Mouse (Mus musculus): ENCODE measurements at regions not wholly inside any gene's neighbourhood (a gene's known extent, or its start where the extent isn't known, plus 50 kb on each side); places are given as distances from the start of the nearest gene placed in this dataset.

DNA sequence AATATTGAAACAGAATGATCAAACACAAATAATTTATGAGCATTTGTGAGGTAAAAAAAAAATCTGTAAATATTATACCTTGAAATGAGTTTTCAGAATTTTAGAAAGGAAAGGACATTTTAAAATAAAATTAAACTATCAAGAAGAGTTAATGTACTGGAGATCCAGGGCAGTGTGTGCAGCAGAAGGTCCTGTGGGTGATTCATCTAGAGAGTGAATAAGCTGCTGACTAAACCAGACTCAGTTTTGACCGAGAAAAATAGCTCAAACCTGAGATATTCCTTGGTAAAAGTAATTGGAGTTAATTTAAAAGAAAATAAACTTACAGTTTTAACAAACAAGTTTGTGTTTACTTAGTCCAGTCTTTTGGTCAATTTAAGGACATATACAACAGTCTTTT is 1118.6 kb upstream of the Celf2 start:
- DNase-seq (ENCODE audit: low spot score) = no peak

DNA sequence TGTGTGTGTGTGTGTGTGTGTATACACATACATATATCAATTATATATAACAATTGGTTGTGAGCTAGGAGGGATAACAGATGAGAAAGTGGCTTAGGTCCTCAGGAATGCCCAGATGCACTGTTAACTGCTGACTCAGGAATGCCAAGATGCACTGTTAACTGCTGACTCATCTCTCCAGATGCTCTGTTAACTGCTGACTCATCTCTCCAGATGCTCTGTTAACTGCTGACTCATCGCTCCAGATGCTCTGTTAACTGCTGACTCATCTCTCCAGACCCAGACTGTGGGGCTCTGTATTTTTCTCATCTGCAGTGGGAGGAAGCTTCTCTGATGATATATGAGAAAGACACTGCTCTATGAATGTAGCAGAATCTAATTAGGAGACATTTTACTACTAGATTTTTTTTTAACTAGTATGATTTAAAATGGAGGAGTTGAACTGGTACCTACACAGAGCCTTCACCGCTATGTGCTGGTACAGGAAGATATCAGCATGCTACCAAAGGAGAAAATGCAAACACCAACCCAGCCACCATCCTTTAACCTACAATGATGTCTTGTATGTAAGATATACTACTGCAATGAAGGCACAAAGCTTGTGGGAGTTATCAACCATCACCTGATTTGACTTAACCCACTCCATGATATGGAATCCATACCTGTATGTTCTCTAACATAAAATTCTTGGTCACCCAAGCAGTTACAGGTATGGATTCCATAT is 1119.3 kb upstream of the Celf2 start:
- peak; percentile 2 for DNase-seq (ENCODE audit: low spot score)

DNA sequence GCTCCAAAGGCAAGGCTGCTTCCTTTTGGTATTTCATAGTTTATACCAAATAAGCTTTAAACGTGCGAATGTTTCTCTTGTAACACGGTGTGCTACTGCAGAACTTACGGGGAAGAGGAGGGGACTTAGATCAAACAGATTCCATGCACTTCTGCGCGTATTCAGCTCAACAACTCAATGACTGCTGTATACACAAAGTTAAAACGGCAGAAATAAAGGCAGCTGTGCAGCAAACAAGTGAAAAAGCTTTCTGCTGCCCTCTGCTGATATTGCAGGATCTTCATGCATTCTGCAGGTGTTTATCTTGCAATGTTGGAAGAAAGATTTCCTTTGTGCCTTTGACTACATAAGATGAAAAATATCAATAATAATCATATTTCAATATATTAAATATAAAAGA is 1128.7 kb upstream of the Celf2 start:
- no peak for DNase-seq (ENCODE audit: low spot score)

DNA sequence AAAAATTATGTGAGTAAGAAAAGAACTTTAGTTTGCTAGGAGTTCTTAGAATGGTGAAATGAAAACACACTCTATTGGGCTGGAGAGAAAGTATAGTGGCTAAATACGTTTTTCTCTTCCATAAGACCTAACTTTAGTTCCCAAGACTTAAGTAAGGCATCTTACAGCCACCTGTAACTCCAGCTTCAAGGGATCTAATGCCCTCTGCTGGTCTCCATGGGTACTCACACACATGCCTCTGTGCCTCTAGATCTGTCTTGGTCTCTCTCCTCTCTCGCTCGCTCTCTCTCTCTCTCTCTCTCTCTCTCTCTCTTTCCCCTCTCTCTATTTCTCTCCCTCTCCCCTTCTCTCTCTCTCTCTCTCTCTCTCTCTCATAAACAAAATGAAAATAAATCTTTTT is 1129.9 kb upstream of the Celf2 start:
- DNase-seq (ENCODE audit: low spot score) = no peak

DNA sequence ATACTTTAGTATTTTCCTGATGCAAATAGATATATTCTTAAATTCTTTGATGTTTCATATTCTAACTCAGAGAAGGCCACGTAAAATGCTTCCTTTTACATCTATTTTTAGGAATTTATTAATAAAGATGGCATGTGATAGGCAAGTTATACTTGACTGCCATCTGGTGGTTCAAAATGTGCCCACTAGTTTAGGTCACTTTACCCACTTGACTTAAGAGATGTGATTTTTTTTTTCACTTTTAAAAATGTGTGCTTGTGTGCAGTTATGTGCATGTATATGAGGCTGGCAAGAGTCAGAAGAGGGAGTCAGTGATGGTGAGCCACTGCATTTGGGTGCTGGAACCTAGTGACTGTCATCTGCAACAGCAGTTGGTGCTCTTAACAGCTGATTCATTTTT is 1136.1 kb upstream of the Celf2 start:
- no peak for DNase-seq (ENCODE audit: low spot score)

DNA sequence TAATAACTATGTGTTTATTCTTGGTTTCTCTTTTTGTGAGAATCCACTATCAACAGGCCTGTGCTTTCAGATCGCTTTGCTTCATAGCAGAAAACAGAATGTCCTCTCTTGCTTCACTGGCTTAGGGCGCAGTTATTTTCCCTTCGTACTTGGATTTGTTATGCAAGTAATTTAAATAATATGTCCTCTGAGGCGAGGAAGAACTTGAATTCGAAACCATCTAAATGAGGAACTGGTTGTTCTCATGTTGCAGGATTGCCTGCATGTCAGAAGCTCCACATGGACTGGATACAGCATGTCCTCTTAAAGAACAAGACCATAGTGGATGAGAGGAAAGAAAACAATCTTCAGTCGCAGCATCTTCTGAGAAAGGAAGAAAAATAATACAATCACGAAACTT is 1151.2 kb upstream of the Celf2 start:
- DNase-seq (ENCODE audit: low spot score) = no peak

DNA sequence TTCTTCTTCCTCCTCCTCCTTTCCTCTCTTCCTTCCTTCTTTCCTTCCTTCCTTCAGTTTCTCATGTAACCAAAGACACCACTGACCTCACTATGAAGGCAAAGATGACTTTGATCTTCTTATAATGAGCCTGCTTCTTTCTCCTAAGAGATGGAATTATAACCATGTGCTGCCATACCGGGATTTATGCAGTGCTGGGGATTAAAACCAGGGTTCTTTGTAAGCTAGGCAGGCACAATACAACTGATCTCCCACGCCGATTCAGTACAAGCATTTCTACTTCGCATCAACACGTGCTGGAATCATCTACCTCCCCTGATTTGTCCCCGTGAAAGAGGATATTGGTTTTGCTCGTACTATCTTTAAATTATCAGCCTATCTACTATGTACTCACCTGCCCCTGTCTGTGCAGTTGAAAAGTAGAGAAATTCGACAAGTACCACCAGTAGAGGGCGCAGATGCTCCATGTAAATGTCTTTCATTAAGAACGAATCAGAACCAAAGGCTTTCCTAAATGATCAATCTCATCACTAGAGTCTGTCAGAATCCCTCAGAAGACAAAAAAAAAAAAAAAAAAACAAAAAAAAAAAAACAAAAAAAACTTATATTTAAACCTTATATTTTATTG is 1164.5 kb upstream of the Celf2 start:
- peak; percentile 5 for DNase-seq (ENCODE audit: low spot score)

DNA sequence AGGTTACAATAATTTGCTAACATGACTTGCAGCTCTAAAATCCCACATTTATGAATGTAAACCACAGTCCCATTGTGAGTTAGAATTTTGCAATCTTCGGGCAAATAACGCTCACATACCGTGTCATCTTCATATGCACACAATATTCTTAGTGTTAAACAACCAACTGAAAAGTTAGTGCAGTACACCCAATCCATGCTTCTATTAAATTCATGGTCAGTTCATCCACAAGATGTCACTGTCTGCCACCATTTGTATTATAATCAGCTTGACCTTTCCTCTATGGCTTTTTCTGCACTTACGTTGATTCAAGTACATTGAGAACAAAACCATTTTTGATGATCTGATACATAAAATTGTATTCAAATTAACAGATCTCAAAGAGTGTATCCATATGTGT is 1166.2 kb upstream of the Celf2 start:
- no peak for DNase-seq (ENCODE audit: low spot score)

DNA sequence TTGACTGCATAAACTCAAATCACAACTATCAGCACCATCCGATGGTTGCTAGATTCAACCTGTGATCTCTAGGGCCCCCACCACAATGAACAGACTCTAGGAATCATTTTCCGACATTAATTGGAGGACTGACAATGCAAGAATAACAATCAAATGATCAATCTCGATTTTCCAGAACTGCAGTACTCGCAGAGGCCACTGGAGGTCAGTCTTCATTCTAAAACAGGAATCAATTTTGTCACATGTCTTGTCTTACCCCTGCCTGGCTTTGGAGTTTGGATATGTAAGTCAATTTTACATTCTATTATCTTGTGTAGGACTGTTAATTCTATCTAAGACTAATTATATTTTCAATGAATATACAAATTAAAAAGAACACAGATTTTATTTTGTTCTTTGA is 1167.2 kb upstream of the Celf2 start:
- DNase-seq (ENCODE audit: low spot score) = no peak

DNA sequence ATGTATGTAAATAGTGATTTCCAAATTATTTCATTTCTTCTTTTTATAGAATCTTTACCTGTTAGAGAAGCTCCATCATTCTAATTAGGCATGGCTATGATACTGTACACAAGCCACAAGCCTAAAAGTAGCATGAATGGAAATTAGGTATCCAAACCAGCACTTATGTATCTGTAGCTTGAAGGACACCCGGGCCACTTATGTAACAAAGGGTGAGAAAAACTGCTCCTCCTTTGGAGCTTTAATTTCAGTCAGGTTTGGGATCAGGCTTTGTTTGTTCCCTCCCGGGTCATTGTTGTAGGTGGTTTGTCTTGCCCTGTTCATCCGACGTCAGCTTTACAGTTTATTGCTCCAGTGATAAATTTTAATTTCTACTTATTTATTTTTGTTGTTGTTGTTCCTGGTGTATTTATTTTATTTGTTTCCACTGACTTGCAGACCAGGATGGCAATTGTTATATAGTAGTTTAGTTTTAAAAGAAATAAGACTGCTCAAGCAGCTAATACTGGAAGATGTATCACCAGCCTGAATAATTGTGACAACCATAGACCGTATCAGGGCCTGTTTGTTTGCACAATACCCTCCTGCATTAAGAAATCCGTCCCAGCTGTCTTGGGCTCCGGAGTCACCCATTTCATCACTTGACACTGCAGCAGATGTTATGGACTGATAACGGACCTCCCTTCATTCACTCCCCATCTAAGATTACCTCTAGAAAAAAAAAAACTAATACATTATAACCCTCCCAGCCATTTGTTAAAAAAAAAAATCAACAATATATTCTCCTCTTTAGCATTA is 1181.7 kb upstream of the Celf2 start:
- no peak for DNase-seq (ENCODE audit: low spot score)

DNA sequence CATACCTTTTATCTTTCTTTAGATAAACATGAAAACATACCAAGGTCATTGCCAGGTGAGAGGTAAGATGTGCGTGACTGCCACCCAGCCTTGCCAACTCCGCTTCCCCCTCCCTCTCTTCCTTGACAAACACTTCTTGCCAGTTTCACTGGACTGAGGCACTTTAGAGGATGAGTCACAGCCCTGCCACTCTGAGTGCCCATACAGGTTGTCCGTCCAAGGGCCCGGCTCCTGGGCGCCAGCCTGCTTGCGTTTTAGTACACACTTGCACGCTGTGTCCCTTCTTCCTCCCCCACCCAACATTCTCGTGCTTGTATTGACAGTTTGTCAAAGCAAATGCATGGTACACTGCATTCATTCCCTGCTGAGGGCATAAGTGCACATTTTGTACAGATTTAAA is 1151.7 kb upstream of the 4930412O13Rik start:
- no peak for DNase-seq (ENCODE audit: low spot score)

DNA sequence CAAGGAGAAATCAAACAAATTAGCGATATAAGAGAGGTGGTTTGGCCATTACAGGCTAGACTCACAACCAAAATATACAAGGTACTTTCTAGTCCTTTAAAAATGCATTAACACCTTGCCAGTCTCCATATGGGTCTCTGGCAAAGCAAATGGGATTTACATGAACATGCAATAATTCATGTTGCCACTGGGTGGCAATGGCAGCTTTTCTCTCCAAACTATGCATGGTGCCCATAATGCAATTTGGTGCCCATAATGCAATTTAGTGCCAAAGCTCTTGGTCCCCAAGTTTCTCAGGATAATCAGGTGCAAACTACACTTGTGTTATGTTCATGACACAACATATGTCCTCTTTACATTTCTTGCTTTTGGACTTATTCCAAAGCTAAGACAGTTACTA is 1126.9 kb upstream of the 4930412O13Rik start:
- no peak for DNase-seq (ENCODE audit: low spot score)

DNA sequence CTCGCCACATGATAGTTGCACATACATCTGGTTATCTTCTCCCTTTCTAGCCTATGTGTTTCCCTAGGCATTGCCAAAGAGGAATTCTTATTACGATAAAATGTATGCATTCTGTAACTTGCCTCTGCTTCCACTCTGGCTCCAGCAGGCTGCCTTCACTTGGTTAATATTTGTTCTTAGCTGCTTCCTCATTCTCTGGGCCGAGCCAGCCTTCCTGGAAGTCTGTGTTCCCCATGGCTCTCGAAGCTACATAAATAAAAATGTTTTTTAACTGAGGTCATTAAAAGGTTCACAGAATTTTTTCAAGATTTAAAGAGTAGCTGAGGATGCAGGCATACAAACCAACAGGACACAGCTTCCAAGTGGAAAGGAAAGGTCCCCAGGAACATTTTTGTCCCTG is 1124.5 kb upstream of the 4930412O13Rik start:
- no peak for DNase-seq (ENCODE audit: low spot score)

DNA sequence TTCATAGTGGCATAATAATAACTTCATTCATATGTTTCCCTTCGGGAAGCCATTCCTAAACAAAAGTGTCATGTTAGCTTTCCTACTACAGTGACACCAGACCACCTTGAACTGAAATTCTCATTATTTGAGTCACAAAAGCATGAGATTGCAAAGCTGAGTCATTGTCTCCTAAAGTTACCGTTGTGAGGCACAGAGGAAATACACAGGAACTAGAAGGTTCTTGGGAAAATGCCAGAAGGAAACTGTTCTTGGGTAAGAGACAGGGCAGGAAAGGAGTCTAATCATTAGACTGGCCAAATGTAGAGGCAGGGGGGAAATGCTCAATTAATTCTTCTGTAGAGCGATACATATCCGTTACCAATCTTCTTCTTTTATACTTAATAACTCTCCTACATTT is 1110.4 kb upstream of the 4930412O13Rik start:
- no peak for DNase-seq (ENCODE audit: low spot score)

DNA sequence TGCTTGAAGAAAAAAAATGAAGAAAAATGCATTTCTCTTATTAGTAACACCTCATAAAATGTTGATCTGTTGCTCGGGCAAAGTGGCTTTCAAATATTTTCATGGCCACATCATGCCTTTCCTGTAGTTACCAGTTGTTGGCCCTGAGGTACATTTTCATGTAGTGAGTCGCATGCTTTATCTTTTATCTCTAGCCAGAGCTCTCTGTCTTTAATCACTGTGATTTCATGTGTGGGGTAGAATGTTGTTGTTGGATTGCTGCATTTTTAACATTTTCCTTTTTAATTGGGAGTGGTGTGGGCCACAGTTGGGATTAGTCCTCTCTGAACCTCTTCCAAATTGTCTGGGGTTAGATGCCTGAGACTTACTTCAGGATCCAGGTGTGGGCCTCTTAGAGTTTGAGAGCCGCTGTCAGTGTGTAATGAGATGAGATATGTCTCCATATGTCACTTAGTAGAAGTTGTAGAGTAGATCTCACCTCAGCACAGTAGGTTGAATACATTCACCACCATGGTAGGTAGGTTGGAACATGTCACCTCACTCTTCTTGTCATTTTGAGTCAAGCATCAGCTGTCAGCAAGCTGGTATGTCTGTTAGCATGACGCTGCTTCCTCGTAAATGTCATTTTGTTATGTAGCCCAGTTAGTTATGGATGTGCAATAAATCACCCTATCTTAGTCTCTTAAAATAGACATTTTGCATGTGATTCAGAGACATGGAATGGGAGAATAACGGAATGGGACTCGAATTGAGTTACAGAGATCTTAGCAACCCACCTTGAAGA is 1099.7 kb upstream of the 4930412O13Rik start:
- no peak for DNase-seq (ENCODE audit: low spot score)

DNA sequence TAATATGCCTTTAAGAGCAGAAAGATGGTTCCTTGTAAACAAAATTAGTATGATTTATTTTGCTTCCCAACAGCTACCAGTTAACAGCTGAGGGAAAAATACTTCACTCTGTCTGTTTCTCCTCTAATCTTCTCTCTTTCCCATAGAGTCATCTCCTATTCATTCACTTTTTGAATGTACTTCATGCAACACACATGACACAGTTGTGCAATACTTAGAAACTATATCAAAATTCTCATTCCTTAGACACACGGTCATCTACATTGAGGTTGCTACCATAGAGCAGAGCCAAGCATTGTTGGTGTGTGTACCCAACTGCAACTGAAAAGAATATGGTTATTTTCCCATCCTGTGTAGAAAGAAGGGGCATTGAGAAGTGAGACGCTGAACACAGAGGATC is 1098.8 kb upstream of the 4930412O13Rik start:
- DNase-seq (ENCODE audit: low spot score) = no peak

DNA sequence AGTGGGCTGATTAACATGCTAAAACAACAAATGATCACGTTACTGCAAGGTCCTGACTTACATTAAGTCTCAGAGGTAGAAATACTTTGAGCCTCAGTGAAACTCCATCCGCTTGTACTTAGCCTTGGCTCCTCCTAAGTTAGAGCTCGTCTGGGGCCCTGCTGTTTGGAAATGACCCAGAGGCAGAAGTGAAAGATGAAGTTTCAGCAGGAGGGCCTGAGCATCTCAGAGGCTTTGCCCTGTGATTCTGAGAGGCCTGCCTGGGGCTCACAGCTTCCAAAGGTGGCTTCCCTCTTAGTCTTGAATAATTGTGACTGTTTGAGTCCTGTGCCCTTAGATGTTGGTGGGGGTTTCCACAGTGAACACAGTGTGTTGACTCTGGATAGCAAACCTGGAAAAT is 1079.0 kb upstream of the 4930412O13Rik start:
- no peak for DNase-seq (ENCODE audit: low spot score)

DNA sequence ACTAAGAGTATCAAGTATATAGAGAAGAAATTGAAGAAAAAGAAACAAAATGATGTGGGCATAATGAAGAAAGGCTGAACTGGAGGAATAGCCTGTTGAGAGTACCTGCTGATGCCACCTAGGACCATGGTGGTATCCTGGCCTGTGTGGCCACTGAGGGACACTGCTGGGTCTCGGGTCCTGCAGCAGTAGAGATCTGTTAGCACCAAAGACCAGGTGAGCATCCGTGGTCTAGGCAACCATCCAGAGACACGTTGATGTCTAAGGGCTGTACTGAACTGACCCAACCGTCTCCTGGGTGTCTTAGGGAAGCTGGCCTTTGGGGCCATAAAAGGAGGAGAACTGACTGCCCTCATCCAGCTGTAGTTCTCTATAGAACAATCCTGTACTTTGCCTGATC is 1071.4 kb upstream of the 4930412O13Rik start:
- DNase-seq (ENCODE audit: low spot score) = no peak

DNA sequence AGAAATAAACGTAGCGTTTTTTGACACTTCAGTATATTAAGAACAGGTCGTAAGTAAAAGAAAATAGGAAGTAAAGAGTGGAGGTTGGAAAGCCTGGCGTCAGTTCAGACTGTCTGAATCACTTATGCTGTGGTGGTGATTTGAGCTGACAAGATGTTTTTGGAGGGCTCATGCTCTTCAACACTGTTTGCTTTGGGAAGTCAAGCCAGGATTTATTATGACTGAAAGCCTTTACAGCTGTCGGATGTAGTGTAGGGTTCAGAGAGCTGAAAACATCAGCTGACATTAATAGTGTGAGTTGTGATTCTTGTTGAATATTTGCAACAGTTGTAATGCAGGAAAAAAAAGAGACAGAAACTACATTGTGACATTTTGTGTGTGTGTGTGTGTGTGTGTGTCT is 1062.9 kb upstream of the 4930412O13Rik start:
- DNase-seq (ENCODE audit: low spot score) = no peak

DNA sequence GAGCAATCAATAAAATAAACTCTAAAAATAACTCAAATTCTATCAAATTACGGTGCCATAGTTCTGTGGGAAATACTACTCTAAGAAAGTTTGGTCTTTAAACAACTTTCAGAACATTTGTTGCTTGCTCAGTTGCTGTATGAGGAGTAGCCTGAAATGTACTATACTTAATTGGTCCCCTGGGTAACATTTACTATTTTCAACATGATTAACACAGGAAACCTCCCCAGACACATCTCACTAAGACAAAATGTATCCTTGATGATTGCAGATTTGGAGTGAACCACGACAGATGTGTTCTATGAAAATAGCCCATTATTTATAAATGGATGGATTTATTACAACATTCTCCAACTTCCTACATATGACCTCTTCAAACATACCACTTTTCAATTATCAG is 1055.6 kb upstream of the 4930412O13Rik start:
- DNase-seq (ENCODE audit: low spot score) = no peak

Measured in spleen, adult 12 weeks (tissue).